Mouse (Mus musculus) C2C12 (cell line): ENCODE results near the gene Plcb4.

ENCODE experiments used
- CTCF ChIP-seq: IDR thresholded peaks from one replicate; pipeline ENCODE4 v1.5.1; 2011; ENCODE audit not compliant: control insufficient read depth, insufficient read depth, insufficient read length
- MYOD1 ChIP-seq: IDR thresholded peaks from one replicate; pipeline ENCODE4 v1.6.1; 2011; ENCODE audit warnings: low read depth; ENCODE audit not compliant: control insufficient read depth, insufficient read length
- MYOG ChIP-seq: IDR thresholded peaks from one replicate; pipeline ENCODE4 v1.6.1; 2011; ENCODE audit not compliant: control insufficient read depth, insufficient read length; ENCODE audit errors: extremely low read depth

- no peak for TF ChIP-seq MYOD1
- TF ChIP-seq CTCF = no peak
- no peak for TF ChIP-seq MYOG
These were observed 225.8 kb downstream of the Plcb4 start for GRCm38 (mm10) chr2:135884534-135885180.
